Mouse (Mus musculus) limb, embryonic 15.5 days (tissue): ENCODE data around the gene Tyrobp. TPM values are rescaled to one million over a fixed set of nuclear protein-coding genes. Genes with fewer than 3 reads are reported as not detected.

Experiments used
- ATAC-seq: fragments of 200-750 bp; cut with Nextera tagmentation; 2 replicates; pipeline ENCODE4 v1.8.0; 2017; ENCODE audit warnings: low read depth, moderate TSS enrichment; ENCODE audit not compliant: insufficient number of reproducible peaks, low FRiP score, low TSS enrichment
- H3K27ac ChIP-seq: fragments of 300-500 bp; sonication (generic); 2 replicates; pipeline ENCODE4 v1.5.1; 2015; ENCODE audit warnings: moderate library complexity, mild to moderate bottlenecking, inconsistent platforms
- H3K27me3 ChIP-seq: fragments of 300-500 bp; sonication (generic); 2 replicates; pipeline ENCODE4 v1.6.1; 2015; ENCODE audit warnings: inconsistent platforms
- H3K36me3 ChIP-seq: fragments of 300-500 bp; sonication (generic); 2 replicates; pipeline ENCODE4 v1.6.1; 2015; ENCODE audit warnings: inconsistent platforms
- H3K4me1 ChIP-seq: fragments of 300-500 bp; sonication (generic); 2 replicates; pipeline ENCODE4 v1.6.1; 2015; ENCODE audit warnings: inconsistent platforms
- H3K4me2 ChIP-seq: fragments of 300-500 bp; sonication (generic); 2 replicates; pipeline ENCODE4 v1.6.1; 2015; ENCODE audit warnings: mild to moderate bottlenecking, inconsistent platforms
- H3K4me3 ChIP-seq: fragments of 300-500 bp; sonication (generic); 2 replicates; pipeline ENCODE4 v1.5.1; 2015; ENCODE audit warnings: mild to moderate bottlenecking, inconsistent platforms
- H3K9ac ChIP-seq: fragments of 300-500 bp; sonication (generic); 2 replicates; pipeline ENCODE4 v1.6.1; 2015; ENCODE audit warnings: inconsistent platforms
- H3K9me3 ChIP-seq: fragments of 300-500 bp; sonication (generic); 2 replicates; pipeline ENCODE4 v1.6.1; 2016; ENCODE audit warnings: inconsistent platforms
- WGBS: fragments of 180-500 bp; shearing (Covaris S2); methylation state at CpG from one replicate; pipeline ENCODE4 v1.1.7; 2015; 5-methylcytosine and 5-hydroxymethylcytosine counted together
- polyA plus RNA-seq: library from polyadenylated mRNA; unstranded; fragments of >200 nt; fragmentation: Nextera tagmentation; extraction: Ambion mirVana; gene quantifications from 2 replicates; pipeline ENCODE4 v1.2.1, GENCODE M21; 2015

Tyrobp gene
- polyA plus RNA-seq, 1 experiment from 2014 or later = 87.7 TPM

- ATAC-seq = no peak
- Histone ChIP-seq H3K27me3 (peaks cover 48% of the 10 kb centered on the region), H3K9me3 (no peaks in the 10 kb centered on the region), H3K27ac (no peak overlapping the region), H3K4me2 (no peak overlapping the region), H3K9ac (no peak overlapping the region), H3K36me3 (no peaks in the 10 kb centered on the region), H3K4me3 (no peak overlapping the region), H3K4me1 (peaks cover 4% of the 10 kb centered on the region; the same call in 1 of the 2 replicates)
- 65% methylated on average over 7 of the region's 7 CpGs for WGBS
Measured at GRCm38 (mm10) chr7:30450241-30450640, 36.7 kb downstream of the Tyrobp start.

- Histone ChIP-seq H3K4me3 (no peak overlapping the region), H3K4me2 (no peak overlapping the region), H3K9ac (no peak overlapping the region), H3K27me3 (peaks cover 78% of the 10 kb centered on the region), H3K9me3 (no peaks in the 10 kb centered on the region), H3K27ac (no peak overlapping the region), H3K4me1 (peaks cover 21% of the 10 kb centered on the region), H3K36me3 (no peaks in the 10 kb centered on the region)
- no peak for ATAC-seq
- 18% methylated on average over 25 of the region's 25 CpGs for WGBS
Measured at GRCm38 (mm10) chr7:30453327-30453726, 39.8 kb downstream of the Tyrobp start.

- no peak overlapping the region for H3K27ac ChIP-seq
- no peak for ATAC-seq
- H3K4me2 ChIP-seq = no peak overlapping the region
- H3K4me1 ChIP-seq = peaks cover 23% of the 10 kb centered on the region
- H3K36me3 ChIP-seq = no peaks in the 10 kb centered on the region
- H3K4me3 ChIP-seq = no peak overlapping the region
- H3K9ac ChIP-seq = no peak overlapping the region
- H3K9me3 ChIP-seq = no peaks in the 10 kb centered on the region
- WGBS = 2% methylated on average over 25 of the region's 25 CpGs
- H3K27me3 ChIP-seq = peaks cover 83% of the 10 kb centered on the region
Measured at GRCm38 (mm10) chr7:30453766-30454165, 40.2 kb downstream of the Tyrobp start.

- Histone ChIP-seq H3K9me3 (no peaks in the 10 kb centered on the region), H3K4me2 (no peak overlapping the region), H3K27ac (no peak overlapping the region), H3K36me3 (no peaks in the 10 kb centered on the region), H3K9ac (no peak overlapping the region), H3K4me3 (no peak overlapping the region), H3K27me3 (peaks cover 88% of the 10 kb centered on the region), H3K4me1 (peaks cover 23% of the 10 kb centered on the region)
- no peak for ATAC-seq
- WGBS = 6% methylated on average over 6 of the region's 6 CpGs
Measured at GRCm38 (mm10) chr7:30454259-30454658, 40.7 kb downstream of the Tyrobp start.

- WGBS = 2% methylated on average over 9 of the region's 9 CpGs
- peak overlapping the region; percentile 33; the same call in 1 of the 2 replicates for H3K4me2 ChIP-seq
- ATAC-seq = no peak
- H3K36me3 ChIP-seq = no peaks in the 10 kb centered on the region
- peaks cover 23% of the 10 kb centered on the region for H3K4me1 ChIP-seq
- H3K27me3 ChIP-seq = peaks cover 90% of the 10 kb centered on the region
- H3K9ac ChIP-seq = no peak overlapping the region
- H3K9me3 ChIP-seq = no peaks in the 10 kb centered on the region
- no peak overlapping the region for H3K27ac ChIP-seq
- no peak overlapping the region for H3K4me3 ChIP-seq
Measured at GRCm38 (mm10) chr7:30456487-30456886, 42.9 kb downstream of the Tyrobp start.

GRCm38 (mm10) chr7:30456911-30457628, 43.5 kb downstream of the Tyrobp start:
- WGBS = 1% methylated on average over 31 of the region's 31 CpGs
- Histone ChIP-seq H3K27me3 (peaks cover 94% of the 10 kb centered on the region), H3K36me3 (no peaks in the 10 kb centered on the region), H3K4me2 (peak overlapping the region; percentile 33), H3K9ac (no peak overlapping the region), H3K4me3 (peak overlapping the region; percentile 14; the same call in 1 of the 2 replicates), H3K9me3 (no peaks in the 10 kb centered on the region), H3K4me1 (peaks cover 23% of the 10 kb centered on the region), H3K27ac (no peak overlapping the region)
- ATAC-seq = no peak

- Histone ChIP-seq H3K4me3 (peak within 1 kb of the TSS; percentile 14; the same call in 1 of the 2 replicates), H3K4me1 (peaks cover 23% of the 10 kb centered on the region), H3K9ac (no peak within 1 kb of the TSS), H3K36me3 (no peaks in the 10 kb centered on the region), H3K27me3 (peaks cover 96% of the 10 kb centered on the region), H3K27ac (no peak within 1 kb of the TSS), H3K9me3 (no peaks in the 10 kb centered on the region), H3K4me2 (peak within 1 kb of the TSS; percentile 33)
- 2% methylated on average over 16 of the region's 16 CpGs for WGBS
- ATAC-seq = no peak
Measured at GRCm38 (mm10) chr7:30457629-30458330, 44.2 kb downstream of the Tyrobp start, which contains the start of the genes Kirrel2 and Nphs1. Kirrel2 (minus strand) TSS chr7:30457690. Nphs1 (plus strand) TSS chr7:30458315.

GRCm38 (mm10) chr7:30459484-30459883, 45.9 kb downstream of the Tyrobp start:
- H3K4me3 ChIP-seq = no peak overlapping the region
- no peak overlapping the region for H3K9ac ChIP-seq
- H3K27me3 ChIP-seq = peaks cover 96% of the 10 kb centered on the region
- H3K27ac ChIP-seq = no peak overlapping the region
- H3K9me3 ChIP-seq = no peaks in the 10 kb centered on the region
- H3K4me1 ChIP-seq = peaks cover 23% of the 10 kb centered on the region
- ATAC-seq = no peak
- 32% methylated on average over 6 of the region's 6 CpGs for WGBS
- H3K36me3 ChIP-seq = no peaks in the 10 kb centered on the region
- H3K4me2 ChIP-seq = no peak overlapping the region

- no peak for ATAC-seq
Measured at GRCm38 (mm10) chr7:30463568-30463967, 50.0 kb downstream of the Tyrobp start.

GRCm38 (mm10) chr7:30463996-30464395, 50.4 kb downstream of the Tyrobp start:
- Histone ChIP-seq H3K4me2 (no peak overlapping the region), H3K4me1 (no peaks in the 10 kb centered on the region), H3K4me3 (no peak overlapping the region), H3K27ac (no peak overlapping the region), H3K27me3 (peaks cover 93% of the 10 kb centered on the region), H3K9ac (no peak overlapping the region), H3K9me3 (no peaks in the 10 kb centered on the region), H3K36me3 (no peaks in the 10 kb centered on the region)
- WGBS = 24% methylated on average over 4 of the region's 4 CpGs
- no peak for ATAC-seq

More at GRCm38 (mm10) chr7:30463568-30463967, 50.0 kb downstream of the Tyrobp start:
- peaks cover 96% of the 10 kb centered on the region for H3K27me3 ChIP-seq
- H3K36me3 ChIP-seq = no peaks in the 10 kb centered on the region
- H3K4me3 ChIP-seq = no peak overlapping the region
- H3K4me2 ChIP-seq = no peak overlapping the region
- WGBS = 29% methylated on average over 7 of the region's 7 CpGs
- no peaks in the 10 kb centered on the region for H3K4me1 ChIP-seq
- no peak overlapping the region for H3K9ac ChIP-seq
- H3K27ac ChIP-seq = no peak overlapping the region
- no peaks in the 10 kb centered on the region for H3K9me3 ChIP-seq

- ATAC-seq = no peak
- 9% methylated on average over 6 of the region's 6 CpGs for WGBS
- Histone ChIP-seq H3K4me2 (no peak overlapping the region), H3K27ac (no peak overlapping the region), H3K9ac (no peak overlapping the region), H3K4me1 (no peaks in the 10 kb centered on the region), H3K4me3 (no peak overlapping the region), H3K27me3 (peaks cover 86% of the 10 kb centered on the region), H3K36me3 (no peaks in the 10 kb centered on the region), H3K9me3 (no peaks in the 10 kb centered on the region)
Measured at GRCm38 (mm10) chr7:30464816-30465300, 51.3 kb downstream of the Tyrobp start.
